Mouse (Mus musculus): ENCODE data around the gene Mphosph10.

GRCm38 (mm10) chr7:64347813-64348212, 44.3 kb downstream of the Mphosph10 start:
- TF ChIP-seq ETS1 (IDR thresholded peaks at IDR 0.05; ENCODE audit: low read depth, low read length) (no peak), POLR2AphosphoS2 (IDR thresholded peaks at IDR 0.05; ENCODE audit: low read length) (no peak), CTCF (IDR thresholded peaks at IDR 0.05 in 2 of 3, conservative IDR thresholded peaks at IDR 0.05 in 1 of 3; ENCODE audit: control insufficient read depth in 1 of 3, insufficient read depth in 1 of 3, low read depth in 2 of 3, low read length in 3 of 3, poor library complexity in 1 of 3, severe bottlenecking in 1 of 3) (no peak), TAL1 (IDR thresholded peaks at IDR 0.05; ENCODE audit: low read length) (no peak), USF1 (IDR thresholded peaks at IDR 0.05; ENCODE audit: low read depth, low read length) (no peak), POLR2A (IDR thresholded peaks at IDR 0.05; ENCODE audit: control insufficient read depth in 1 of 2, insufficient read depth in 1 of 2, low read depth in 1 of 2, low read length in 2 of 2, poor library complexity in 1 of 2) (no peak)

Data from MEL (cell line).